Mouse (Mus musculus) brain, embryonic 14.5 days (tissue): Measurements from ENCODE around the gene Cpa4.

ENCODE experiments used
- CTCF ChIP-seq: fragments of 200-500 bp; IDR thresholded peaks from 2 replicates; pipeline ENCODE4 v1.5.1; 2012; ENCODE audit warnings: inconsistent platforms, mild to moderate bottlenecking, moderate library complexity, borderline replicate concordance; ENCODE audit not compliant: insufficient read depth, insufficient read length; ENCODE audit errors: extremely low read depth
- POLR2A ChIP-seq: fragments of 200-500 bp; IDR thresholded peaks from 2 replicates; pipeline ENCODE4 v1.6.1; 2012; ENCODE audit warnings: mild to moderate bottlenecking, inconsistent platforms, borderline replicate concordance; ENCODE audit not compliant: poor library complexity, insufficient read depth, insufficient read length, severe bottlenecking; ENCODE audit errors: extremely low read depth

DNA sequence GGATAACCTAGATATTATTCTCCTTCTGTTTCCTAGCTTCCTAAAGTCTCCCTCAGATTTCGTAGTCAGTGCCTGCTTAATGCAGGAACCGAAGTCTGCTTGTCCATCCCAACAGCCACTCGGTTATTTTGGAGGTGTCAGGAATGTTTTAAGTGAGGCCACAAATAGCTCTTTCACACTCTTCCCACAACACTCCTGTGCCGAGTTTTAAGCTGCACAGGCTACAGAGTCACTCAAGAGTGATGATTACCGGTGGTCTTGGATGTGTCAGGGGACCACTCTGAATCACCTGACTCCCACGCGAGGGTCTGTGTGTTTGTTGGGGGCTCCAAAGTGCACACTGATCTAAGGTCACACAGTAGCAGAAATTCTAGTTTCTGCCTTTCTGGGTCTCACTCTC, 22.5 kb upstream of the Cpa4 start:
- no peak for TF ChIP-seq POLR2A
- no peak for TF ChIP-seq CTCF
